Mouse (Mus musculus): ENCODE results near the gene Zfhx3. TPM values are rescaled to one million over a fixed set of nuclear protein-coding genes. Genes with fewer than 3 reads are reported as not detected.

Zfhx3 gene
- polyA plus RNA-seq, 2 experiments, result 0.25 to 0.65 TPM

- DNase-seq (ENCODE audit: low read depth in 3 of 3, low spot score in 3 of 3), result no peak
- no peak for TF ChIP-seq EP300 (IDR thresholded peaks at IDR 0.05; ENCODE audit: low read depth)
- no peak for TF ChIP-seq CTCF (IDR thresholded peaks at IDR 0.05; ENCODE audit: low read depth)
- Histone ChIP-seq H3K9me3 (ENCODE audit: control insufficient read depth, low read length) (no peaks in the 10 kb centered on the region), H3K4me3 (ENCODE audit: insufficient read depth in 1 of 2, low read depth in 2 of 2, low read length in 2 of 2) (no peak overlapping the region), H3K4me2 (ENCODE audit: low read depth) (no peak overlapping the region), H3K36me3 (replicated peaks; ENCODE audit: control insufficient read depth, insufficient read depth, low read depth) (no peaks in the 10 kb centered on the region), H3K27ac (no peak overlapping the region), H3K9ac (replicated peaks) (no peak overlapping the region), H3K4me1 (replicated peaks; ENCODE audit: control insufficient read depth in 2 of 2, insufficient read depth in 2 of 2, low read length in 1 of 2) (no peaks in the 10 kb centered on the region), H3K27me3 (ENCODE audit: control insufficient read depth, insufficient read depth, low read length) (no peaks in the 10 kb centered on the region)
- no peak for ATAC-seq (ENCODE audit: insufficient read depth)
- 53% methylated on average over 4 of the region's 4 CpGs for WGBS (ENCODE audit: insufficient replicate concordance)
Measured at GRCm38 (mm10) chr8:108522050-108522449, 579.6 kb downstream of the Zfhx3 start.

DNA sequence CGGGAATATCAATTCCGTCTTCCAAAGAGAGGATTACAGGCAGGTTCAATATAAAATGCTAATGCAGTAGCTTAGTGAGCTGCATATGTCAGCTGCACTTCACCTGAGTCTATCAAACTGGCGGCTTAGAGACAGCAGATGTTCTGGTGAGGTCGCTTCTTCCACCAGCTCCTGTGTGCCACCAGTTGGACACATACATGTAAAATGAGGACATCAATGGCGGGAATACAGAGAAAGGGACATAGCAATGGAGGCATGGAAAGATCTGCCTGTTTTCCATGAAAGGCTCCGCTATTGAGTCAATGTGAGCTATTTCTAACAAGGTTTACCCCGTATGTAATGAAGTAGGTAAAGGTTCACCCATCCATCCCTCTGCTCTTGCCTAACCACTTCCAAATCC lies 587.0 kb downstream of the Zfhx3 start:
- Histone ChIP-seq H3K4me1 (replicated peaks; ENCODE audit: control insufficient read depth in 2 of 2, insufficient read depth in 2 of 2, low read length in 1 of 2) (no peaks in the 10 kb centered on the region), H3K36me3 (replicated peaks; ENCODE audit: control insufficient read depth, insufficient read depth, low read depth) (no peaks in the 10 kb centered on the region), H3K27ac (no peak overlapping the region), H3K4me2 (ENCODE audit: low read depth) (no peak overlapping the region), H3K9me3 (ENCODE audit: control insufficient read depth, low read length) (no peaks in the 10 kb centered on the region), H3K27me3 (ENCODE audit: control insufficient read depth, insufficient read depth, low read length) (no peaks in the 10 kb centered on the region), H3K4me3 (ENCODE audit: insufficient read depth in 1 of 2, low read depth in 2 of 2, low read length in 2 of 2) (no peak overlapping the region), H3K9ac (replicated peaks) (no peak overlapping the region)
- WGBS (ENCODE audit: insufficient replicate concordance), result 70% methylated on average over 7 of the region's 7 CpGs
- no peak for TF ChIP-seq CTCF (IDR thresholded peaks at IDR 0.05; ENCODE audit: low read depth)
- no peak for TF ChIP-seq EP300 (IDR thresholded peaks at IDR 0.05; ENCODE audit: low read depth)
- no peak for DNase-seq (ENCODE audit: low read depth in 3 of 3, low spot score in 3 of 3)
- no peak for ATAC-seq (ENCODE audit: insufficient read depth)

GRCm38 (mm10) chr8:108535121-108535876 lies 592.9 kb downstream of the Zfhx3 start:
- ATAC-seq (ENCODE audit: insufficient read depth) (no peak), DNase-seq (ENCODE audit: low read depth in 3 of 3, low spot score in 3 of 3) (no peak)
- Histone ChIP-seq H3K36me3 (replicated peaks; ENCODE audit: control insufficient read depth, insufficient read depth, low read depth) (no peaks in the 10 kb centered on the region), H3K9ac (replicated peaks) (no peak overlapping the region), H3K4me2 (ENCODE audit: low read depth) (no peak overlapping the region), H3K4me3 (ENCODE audit: insufficient read depth in 1 of 2, low read depth in 2 of 2, low read length in 2 of 2) (no peak overlapping the region), H3K9me3 (ENCODE audit: control insufficient read depth, low read length) (no peaks in the 10 kb centered on the region), H3K27ac (no peak overlapping the region), H3K4me1 (replicated peaks; ENCODE audit: control insufficient read depth in 2 of 2, insufficient read depth in 2 of 2, low read length in 1 of 2) (no peaks in the 10 kb centered on the region), H3K27me3 (ENCODE audit: control insufficient read depth, insufficient read depth, low read length) (no peaks in the 10 kb centered on the region)
- 73% methylated on average over 16 of the region's 16 CpGs for WGBS (ENCODE audit: insufficient replicate concordance)
- TF ChIP-seq CTCF (IDR thresholded peaks at IDR 0.05; ENCODE audit: low read depth) (no peak), EP300 (IDR thresholded peaks at IDR 0.05; ENCODE audit: low read depth) (no peak)

DNA sequence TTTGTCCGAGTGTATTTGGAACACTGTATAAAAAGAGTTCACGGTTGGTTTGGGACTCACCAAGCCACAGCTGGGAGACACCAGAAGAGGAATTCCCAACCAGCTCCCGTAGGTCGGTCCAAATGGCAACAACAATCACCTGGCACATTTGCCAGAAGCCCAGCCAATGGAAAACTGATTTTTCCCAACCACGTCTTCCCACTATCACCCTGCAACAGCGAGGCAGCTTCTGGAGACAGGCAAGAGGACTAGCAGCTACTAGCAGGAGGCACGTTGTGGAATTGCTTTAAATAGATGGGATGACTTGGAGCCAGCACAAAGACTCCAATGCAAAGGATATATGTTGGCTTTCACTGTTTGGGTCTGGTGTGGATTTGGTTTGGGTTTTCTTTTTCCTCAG lies 593.7 kb downstream of the Zfhx3 start:
- no peak overlapping the region for H3K27ac ChIP-seq
- no peaks in the 10 kb centered on the region for H3K36me3 ChIP-seq (replicated peaks; ENCODE audit: control insufficient read depth, insufficient read depth, low read depth)
- no peak overlapping the region for H3K9ac ChIP-seq (replicated peaks)
- H3K27me3 ChIP-seq (ENCODE audit: control insufficient read depth, insufficient read depth, low read length), result no peaks in the 10 kb centered on the region
- H3K4me2 ChIP-seq (ENCODE audit: low read depth), result no peak overlapping the region
- ATAC-seq (ENCODE audit: insufficient read depth) (no peak), DNase-seq (ENCODE audit: low read depth in 3 of 3, low spot score in 3 of 3) (no peak)
- no peaks in the 10 kb centered on the region for H3K9me3 ChIP-seq (ENCODE audit: control insufficient read depth, low read length)
- no peak overlapping the region for H3K4me3 ChIP-seq (ENCODE audit: insufficient read depth in 1 of 2, low read depth in 2 of 2, low read length in 2 of 2)
- no peak for TF ChIP-seq EP300 (IDR thresholded peaks at IDR 0.05; ENCODE audit: low read depth)
- no peak for TF ChIP-seq CTCF (IDR thresholded peaks at IDR 0.05; ENCODE audit: low read depth)
- H3K4me1 ChIP-seq (replicated peaks; ENCODE audit: control insufficient read depth in 2 of 2, insufficient read depth in 2 of 2, low read length in 1 of 2), result no peaks in the 10 kb centered on the region
- WGBS (ENCODE audit: insufficient replicate concordance), result 65% methylated on average over 7 of the region's 7 CpGs

GRCm38 (mm10) chr8:108536911-108537351 lies 594.5 kb downstream of the Zfhx3 start:
- TF ChIP-seq EP300 (IDR thresholded peaks at IDR 0.05; ENCODE audit: low read depth) (no peak), CTCF (IDR thresholded peaks at IDR 0.05; ENCODE audit: low read depth) (no peak)
- no peaks in the 10 kb centered on the region for H3K27me3 ChIP-seq (ENCODE audit: control insufficient read depth, insufficient read depth, low read length)
- no peaks in the 10 kb centered on the region for H3K36me3 ChIP-seq (replicated peaks; ENCODE audit: control insufficient read depth, insufficient read depth, low read depth)
- DNase-seq (ENCODE audit: low read depth in 3 of 3, low spot score in 3 of 3) (no peak), ATAC-seq (ENCODE audit: insufficient read depth) (no peak)
- H3K27ac ChIP-seq, result no peak overlapping the region
- H3K9me3 ChIP-seq (ENCODE audit: control insufficient read depth, low read length), result no peaks in the 10 kb centered on the region
- 67% methylated on average over 15 of the region's 15 CpGs for WGBS (ENCODE audit: insufficient replicate concordance)
- H3K4me3 ChIP-seq (ENCODE audit: insufficient read depth in 1 of 2, low read depth in 2 of 2, low read length in 2 of 2), result no peak overlapping the region
- H3K4me1 ChIP-seq (replicated peaks; ENCODE audit: control insufficient read depth in 2 of 2, insufficient read depth in 2 of 2, low read length in 1 of 2), result no peaks in the 10 kb centered on the region
- no peak overlapping the region for H3K9ac ChIP-seq (replicated peaks)
- H3K4me2 ChIP-seq (ENCODE audit: low read depth), result no peak overlapping the region

Measured in liver, embryonic 14.5 days (tissue).